Mouse (Mus musculus) liver, embryonic 14.5 days (tissue): ENCODE results near the gene Adam25. TPM values are rescaled to one million over a fixed set of nuclear protein-coding genes. Genes with fewer than 3 reads are reported as not detected.

Source experiments
- ATAC-seq: fragments of 200-750 bp; cut with Nextera tagmentation; 2 replicates; pipeline ENCODE4 v1.8.0; 2017; ENCODE audit warnings: moderate number of reproducible peaks, mild to moderate bottlenecking, moderate library complexity; ENCODE audit not compliant: insufficient read depth
- DNase-seq, 3 experiments: peaks; one replicate each; pipeline ENCODE4 v3.0.0-alpha.2; 2012 to 2013; ENCODE audit warnings: low read depth in 3 of 3, low spot score in 3 of 3
- H3K27ac ChIP-seq: fragments of 300-500 bp; sonication (generic); 2 replicates; pipeline ENCODE4 v1.5.1; 2014; ENCODE audit warnings: moderate library complexity, mild to moderate bottlenecking, control low read depth, inconsistent platforms
- H3K27me3 ChIP-seq: fragments of 300-500 bp; sonication (generic); 2 replicates; pipeline ENCODE4 v1.6.1; 2014; ENCODE audit warnings: mild to moderate bottlenecking, low read length, moderate library complexity; ENCODE audit not compliant: control insufficient read depth, insufficient read depth
- H3K36me3 ChIP-seq: fragments of 300-500 bp; sonication (generic); replicated peaks from 2 replicates; pipeline ENCODE4 v1.6.1; 2014; ENCODE audit warnings: low read depth; ENCODE audit not compliant: control insufficient read depth, insufficient read depth
- H3K4me1 ChIP-seq, 2 experiments: fragments of 200-500 bp in 1 of 2; fragments of 300-500 bp in 1 of 2; sonication (generic) in 1 of 2; replicated peaks; 2 replicates each; pipeline ENCODE4 v1.6.1; 2012 to 2014; ENCODE audit warnings: antibody characterized with exemption in 1 of 2, inconsistent platforms in 1 of 2, low read length in 1 of 2; ENCODE audit not compliant: control insufficient read depth in 2 of 2, insufficient read depth in 2 of 2
- H3K4me2 ChIP-seq: fragments of 300-500 bp; sonication (generic); 2 replicates; pipeline ENCODE4 v1.6.1; 2014; ENCODE audit warnings: low read depth, mild to moderate bottlenecking, control low read depth, moderate library complexity
- H3K4me3 ChIP-seq, 2 experiments: fragments of 200-500 bp in 1 of 2; fragments of 300-500 bp in 1 of 2; sonication (generic) in 1 of 2; 2 replicates each; pipeline ENCODE4 v1.5.1; 2012 to 2014; ENCODE audit warnings: low read depth in 2 of 2, low read length in 2 of 2, mild to moderate bottlenecking in 2 of 2, control low read depth in 1 of 2, inconsistent platforms in 1 of 2, moderate library complexity in 1 of 2; ENCODE audit not compliant: insufficient read depth in 1 of 2
- H3K9ac ChIP-seq: fragments of 300-500 bp; sonication (generic); replicated peaks from 2 replicates; pipeline ENCODE4 v1.6.1; 2014; ENCODE audit warnings: mild to moderate bottlenecking, control low read depth, moderate library complexity
- H3K9me3 ChIP-seq: fragments of 300-500 bp; sonication (generic); 2 replicates; pipeline ENCODE4 v1.6.1; 2016; ENCODE audit warnings: low read length, mixed read lengths; ENCODE audit not compliant: control insufficient read depth
- CTCF ChIP-seq: IDR thresholded peaks from 2 replicates; pipeline ENCODE4 v1.5.1; 2016; ENCODE audit warnings: antibody characterized with exemption, low read depth, control low read depth
- EP300 ChIP-seq: IDR thresholded peaks from 2 replicates; pipeline ENCODE4 v1.6.1; 2016; ENCODE audit warnings: antibody characterized with exemption, low read depth
- WGBS: fragments of 180-500 bp; shearing (Covaris S2); extraction: QIAGEN DNeasy Blood & Tissue Kit; methylation state at CpG from one replicate; pipeline ENCODE4 v1.1.7; 2014; ENCODE audit not compliant: insufficient replicate concordance; 5-methylcytosine and 5-hydroxymethylcytosine counted together
- polyA plus RNA-seq, 2 experiments: library from polyadenylated mRNA; depleted of rRNA in 1 of 2; stranded (reverse) in 1 of 2; unstranded in 1 of 2; fragments of >200 nt; fragmentation: Nextera tagmentation in 1 of 2; extraction: Ambion mirVana in 1 of 2; gene quantifications; 2 replicates each; pipeline versions ENCODE4 v1.2.1 to v1.2.3; 2012 to 2014

Adam25 gene
- polyA plus RNA-seq, 2 experiments: not detected

DNA sequence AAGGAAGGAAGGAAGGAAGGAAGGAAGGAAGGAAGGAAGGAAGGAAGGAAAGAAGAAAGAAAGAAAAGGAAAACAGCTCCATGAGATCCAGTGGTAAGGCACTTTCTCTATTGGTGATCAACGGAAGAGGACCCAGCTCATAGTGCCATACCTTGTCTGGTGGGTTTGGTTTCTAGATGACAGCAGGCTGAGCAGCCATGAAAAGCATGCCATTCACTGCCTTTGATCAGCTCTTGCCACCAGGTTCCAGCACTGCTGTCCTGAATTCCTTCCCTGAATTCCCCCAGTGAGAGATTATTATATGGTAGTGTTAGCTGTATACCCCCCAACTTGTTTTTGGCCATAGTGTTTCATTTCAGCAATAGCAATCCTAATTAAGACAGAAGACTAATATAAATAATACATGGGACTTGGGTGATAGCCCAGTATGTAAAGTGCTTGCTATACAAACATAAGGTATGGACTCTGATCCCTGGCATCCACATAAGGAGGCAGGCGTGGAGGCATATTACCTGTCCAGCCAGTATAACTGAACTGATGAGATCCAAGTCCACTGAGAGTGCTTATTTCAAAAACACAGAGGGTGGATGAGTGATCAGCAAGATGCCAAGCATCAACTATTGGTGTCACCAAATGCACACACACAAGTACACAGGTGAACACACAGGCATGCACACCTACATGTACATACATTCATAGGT is 51.5 kb downstream of the Adam25 start:
- H3K27ac ChIP-seq: no peak overlapping the region
- WGBS: 72% methylated on average over 2 of the region's 2 CpGs
- no peak overlapping the region for H3K9ac ChIP-seq
- no peak overlapping the region for H3K4me2 ChIP-seq
- no peaks in the 10 kb centered on the region for H3K4me1 ChIP-seq
- ATAC-seq (no peak), DNase-seq (no peak)
- H3K27me3 ChIP-seq: no peaks in the 10 kb centered on the region
- no peak overlapping the region for H3K4me3 ChIP-seq
- no peaks in the 10 kb centered on the region for H3K9me3 ChIP-seq
- no peaks in the 10 kb centered on the region for H3K36me3 ChIP-seq
- TF ChIP-seq EP300 (no peak), CTCF (no peak)

Other genes starting within 250 kb of the Adam25 start
- not detected in 2 replicates for gene Adam24, start 77.1 kb upstream of the Adam25 start, polyA plus RNA-seq (2012; rRNA removed)
- not detected in 2 replicates for gene Adam24, start 77.1 kb upstream of the Adam25 start, polyA plus RNA-seq (2014; fragmentation: Nextera tagmentation; extraction: Ambion mirVana)
- gene Adam20, start 41.1 kb downstream of the Adam25 start, polyA plus RNA-seq (2012; rRNA removed): not detected in 2 replicates
- gene Adam20, start 41.1 kb downstream of the Adam25 start, polyA plus RNA-seq (2014; fragmentation: Nextera tagmentation; extraction: Ambion mirVana): not detected in 2 replicates
- gene Adam39, start 70.8 kb downstream of the Adam25 start, polyA plus RNA-seq (2012; rRNA removed): not detected in 2 replicates
- not detected in 2 replicates for gene Adam39, start 70.8 kb downstream of the Adam25 start, polyA plus RNA-seq (2014; fragmentation: Nextera tagmentation; extraction: Ambion mirVana)